Mouse (Mus musculus): Measurements from ENCODE around the gene Wrap53. TPM values are rescaled to one million over a fixed set of nuclear protein-coding genes. Genes with fewer than 3 reads are reported as not detected.
A peak's percentile ranks its signal among the peaks of the same experiment; 100 is the strongest.
"Not testable (repeated sequence)": the region's sequence is repeated elsewhere in the genome, so short reads cannot be mapped to it uniquely, and the experiment has no call there.

The Wrap53 gene
- total and polyA plus RNA-seq, 3 experiments: 8.4 to 14.8 (median 12.0) TPM

- not testable (repeated sequence) for DNase-seq
Measured at GRCm38 (mm10) chr11:69530281-69530680, 49.8 kb downstream of the Wrap53 start.

GRCm38 (mm10) chr11:69528031-69528390, 52.0 kb downstream of the Wrap53 start:
- no peak for DNase-seq

GRCm38 (mm10) chr11:69527098-69528030, 52.7 kb downstream of the Wrap53 start:
- DNase-seq: no peak

DNA sequence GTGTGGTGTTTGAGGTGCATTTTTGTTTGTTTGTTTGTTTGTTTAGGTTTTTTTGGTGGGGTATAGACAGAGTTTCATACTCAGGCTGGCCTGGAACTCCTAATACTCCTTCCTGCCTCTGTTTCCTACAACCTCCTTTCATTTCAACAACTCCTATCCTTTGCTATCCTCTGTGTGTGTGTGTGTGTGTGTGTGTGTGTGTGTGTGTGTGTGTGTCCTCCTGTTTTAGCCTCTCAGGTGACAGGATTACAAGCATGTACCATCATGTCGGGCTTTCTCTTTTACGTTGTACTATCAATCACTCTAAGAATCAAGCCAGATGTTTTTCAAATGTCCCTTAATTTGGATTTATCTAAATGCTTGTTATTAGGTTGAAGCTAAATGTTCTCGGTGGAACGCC, 53.4 kb downstream of the Wrap53 start:
- no peak for DNase-seq

DNA sequence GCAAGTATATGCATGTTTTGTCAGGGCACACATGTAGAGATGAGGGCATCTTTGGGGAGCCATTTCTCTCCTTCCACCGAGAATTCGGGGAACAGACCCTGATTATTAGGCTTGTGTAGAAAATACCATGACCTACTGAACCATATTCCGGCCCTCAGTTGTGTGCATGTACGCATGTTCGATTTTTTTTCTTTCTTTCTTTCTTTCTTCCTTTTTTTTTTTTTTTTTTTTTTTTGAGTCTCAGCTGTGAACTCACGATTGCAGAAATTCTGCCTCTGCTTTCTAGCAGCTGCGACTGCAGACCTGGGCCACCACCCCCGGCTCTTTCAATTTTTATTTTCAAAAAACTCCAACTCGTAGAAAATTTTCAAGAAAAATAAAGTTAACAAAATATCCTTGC, 54.4 kb downstream of the Wrap53 start:
- DNase-seq: no peak

- DNase-seq: no peak
Measured at GRCm38 (mm10) chr11:69523651-69524050, 56.4 kb downstream of the Wrap53 start.

DNA sequence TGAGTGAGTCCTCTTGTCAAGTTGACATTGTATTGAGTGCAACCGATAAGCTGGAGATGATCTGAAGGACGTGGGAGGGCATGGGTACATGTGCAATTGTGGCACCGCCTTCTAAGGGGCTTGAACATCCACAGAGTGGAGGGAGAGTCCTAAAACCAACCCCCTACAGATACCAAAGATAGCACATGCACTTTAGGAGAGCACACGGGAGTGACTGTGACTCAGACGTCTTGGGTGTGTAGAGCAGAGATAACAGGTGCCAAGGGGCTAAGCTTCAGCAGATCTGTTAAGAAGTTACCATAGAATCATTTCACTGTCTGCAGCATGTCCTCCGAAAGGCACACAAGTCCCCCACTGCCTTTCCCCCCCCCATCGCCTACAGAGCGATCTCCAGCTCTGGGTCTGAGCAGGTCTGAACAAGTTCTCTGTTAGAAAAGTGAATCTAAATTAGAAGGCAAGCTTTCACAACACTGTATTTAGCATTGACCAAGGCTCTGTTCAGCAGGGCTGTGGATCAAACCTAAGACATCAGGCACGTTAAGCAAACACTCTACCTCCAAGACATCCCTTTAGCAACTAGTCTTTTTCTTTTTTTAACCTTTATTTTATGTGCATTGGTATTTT, 58.4 kb downstream of the Wrap53 start:
- no peak for DNase-seq

GRCm38 (mm10) chr11:69519976-69520375, 60.1 kb downstream of the Wrap53 start:
- DNase-seq: no peak

GRCm38 (mm10) chr11:69516661-69517060, 63.4 kb downstream of the Wrap53 start:
- no peak for DNase-seq

GRCm38 (mm10) chr11:69516151-69516640, 63.9 kb downstream of the Wrap53 start:
- no peak for DNase-seq

DNA sequence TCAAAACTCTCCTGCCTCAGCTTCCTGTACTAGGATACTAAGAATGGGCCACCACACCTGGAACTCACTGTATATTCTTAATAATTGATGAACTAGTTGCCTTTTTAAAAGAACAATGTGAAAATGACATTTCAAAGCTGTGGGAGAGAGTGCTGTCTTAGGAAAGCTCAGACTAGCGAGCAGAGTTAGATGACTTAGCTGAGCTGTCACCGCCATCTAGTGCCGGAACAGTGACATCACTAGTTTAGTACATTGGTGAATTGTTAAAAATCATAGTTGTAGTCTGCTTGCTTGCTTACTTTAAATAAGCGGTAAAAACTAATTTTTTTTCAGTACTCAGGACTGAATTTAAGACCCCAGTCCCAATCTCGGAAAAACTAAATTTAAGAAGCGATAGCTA, 66.2 kb downstream of the Wrap53 start:
- DNase-seq: peak; percentile 59

Other genes starting within 250 kb of the Wrap53 start
- gene Rnf227, start 239.8 kb downstream of the Wrap53 start, total RNA-seq (2021): 1 to 10 TPM; 3.3 to 6.8 TPM
- gene Rnf227, start 239.8 kb downstream of the Wrap53 start, polyA plus RNA-seq (2012; rRNA removed): 0.88 and 1.1 TPM in 2 replicates
- 10 to 100 TPM; 71.0 to 92.8 TPM for gene Chd3, start 210.8 kb downstream of the Wrap53 start, total RNA-seq (2021)
- gene Chd3, start 210.8 kb downstream of the Wrap53 start, polyA plus RNA-seq (2012; rRNA removed): 83.4 and 107 TPM in 2 replicates
- gene Naa38, start 184.8 kb downstream of the Wrap53 start, total RNA-seq (2021): 100 to 1,000 TPM; 124 to 157 TPM
- gene Naa38, start 184.8 kb downstream of the Wrap53 start, polyA plus RNA-seq (2012; rRNA removed): 175 and 193 TPM in 2 replicates
- 10 to 100 TPM; 44.2 to 59.7 TPM for gene Cyb5d1, start 184.6 kb downstream of the Wrap53 start, total RNA-seq (2021)
- 10.7 and 11.8 TPM in 2 replicates for gene Cyb5d1, start 184.6 kb downstream of the Wrap53 start, polyA plus RNA-seq (2012; rRNA removed)
- 10 to 100 TPM; 10.8 to 16.0 TPM for gene Tmem88, start 182.0 kb downstream of the Wrap53 start, total RNA-seq (2021)
- gene Tmem88, start 182.0 kb downstream of the Wrap53 start, polyA plus RNA-seq (2012; rRNA removed): 86.3 and 94.7 TPM in 2 replicates
- gene Kdm6b, start 166.6 kb downstream of the Wrap53 start, total RNA-seq (2021): 10 to 100 TPM; 31.4 to 41.5 TPM
- 17.4 and 18.7 TPM in 2 replicates for gene Kdm6b, start 166.6 kb downstream of the Wrap53 start, polyA plus RNA-seq (2012; rRNA removed)
- gene Dnah2, start 31.1 kb downstream of the Wrap53 start, total RNA-seq (2021): under 1 TPM; 0.32 to 0.66 TPM
- 0.19 and 0.28 TPM in 2 replicates for gene Dnah2, start 31.1 kb downstream of the Wrap53 start, polyA plus RNA-seq (2012; rRNA removed)
- gene Efnb3, start 20.1 kb downstream of the Wrap53 start, total RNA-seq (2021): under 1 TPM; 0.52 to 0.69 TPM
- gene Efnb3, start 20.1 kb downstream of the Wrap53 start, polyA plus RNA-seq (2012; rRNA removed): 0.77 and 1.3 TPM in 2 replicates
- 10 to 100 TPM; 59.6 to 67.5 TPM for gene Trp53, start 104 bp upstream of the Wrap53 start, total RNA-seq (2021)
- gene Trp53, start 104 bp upstream of the Wrap53 start, polyA plus RNA-seq (2012; rRNA removed): 78.9 and 85.0 TPM in 2 replicates
- 10 to 100 TPM; 34.9 to 40.2 TPM for gene Atp1b2, start 25.7 kb upstream of the Wrap53 start, total RNA-seq (2021)
- 28.3 and 31.5 TPM in 2 replicates for gene Atp1b2, start 25.7 kb upstream of the Wrap53 start, polyA plus RNA-seq (2012; rRNA removed)
- gene Shbg, start 37.6 kb upstream of the Wrap53 start, total RNA-seq (2021): not detected
- gene Shbg, start 37.6 kb upstream of the Wrap53 start, polyA plus RNA-seq (2012; rRNA removed): not detected in 2 replicates
- 10 to 100 TPM in 1 of 2 experiments, 1 to 10 TPM in 1; 6.1 to 11.9 TPM for gene Sat2, start 41.8 kb upstream of the Wrap53 start, total RNA-seq (2021)
- 2.1 and 3.2 TPM in 2 replicates for gene Sat2, start 41.8 kb upstream of the Wrap53 start, polyA plus RNA-seq (2012; rRNA removed)
- gene Fxr2, start 52.7 kb upstream of the Wrap53 start, total RNA-seq (2021): 100 to 1,000 TPM in 1 of 2 experiments, 10 to 100 TPM in 1; 69.6 to 105 TPM
- gene Fxr2, start 52.7 kb upstream of the Wrap53 start, polyA plus RNA-seq (2012; rRNA removed): 69.8 and 81.6 TPM in 2 replicates
- gene Sox15, start 75.1 kb upstream of the Wrap53 start, total RNA-seq (2021): not detected
- 0.24 TPM in 1 of 2 replicates, not detected in the other for gene Sox15, start 75.1 kb upstream of the Wrap53 start, polyA plus RNA-seq (2012; rRNA removed)
- gene Mpdu1, start 82.4 kb upstream of the Wrap53 start, total RNA-seq (2021): 100 to 1,000 TPM; 109 to 127 TPM
- gene Mpdu1, start 82.4 kb upstream of the Wrap53 start, polyA plus RNA-seq (2012; rRNA removed): 179 and 196 TPM in 2 replicates
- gene Cd68, start 85.9 kb upstream of the Wrap53 start, total RNA-seq (2021): 10 to 100 TPM; 16.8 to 53.0 TPM
- 24.5 and 36.9 TPM in 2 replicates for gene Cd68, start 85.9 kb upstream of the Wrap53 start, polyA plus RNA-seq (2012; rRNA removed)
- gene Eif4a1, start 92.2 kb upstream of the Wrap53 start, total RNA-seq (2021): 100 to 1,000 TPM; 509 to 543 TPM
- 85.0 and 144 TPM in 2 replicates for gene Eif4a1, start 92.2 kb upstream of the Wrap53 start, polyA plus RNA-seq (2012; rRNA removed)
- gene Senp3, start 101.8 kb upstream of the Wrap53 start, total RNA-seq (2021): 10 to 100 TPM; 65.5 to 75.5 TPM
- 34.3 and 37.5 TPM in 2 replicates for gene Senp3, start 101.8 kb upstream of the Wrap53 start, polyA plus RNA-seq (2012; rRNA removed)
- gene Tnfsf13, start 105.5 kb upstream of the Wrap53 start, total RNA-seq (2021): 1 to 10 TPM; 1.6 to 2.4 TPM
- gene Tnfsf13, start 105.5 kb upstream of the Wrap53 start, polyA plus RNA-seq (2012; rRNA removed): 2.2 and 2.4 TPM in 2 replicates
- 10 to 100 TPM; 19.8 to 37.1 TPM for gene Tnfsf12, start 115.6 kb upstream of the Wrap53 start, total RNA-seq (2021)
- gene Tnfsf12, start 115.6 kb upstream of the Wrap53 start, polyA plus RNA-seq (2012; rRNA removed): 44.7 and 57.4 TPM in 2 replicates
- gene Tnfsfm13, start 115.8 kb upstream of the Wrap53 start, total RNA-seq (2021): 1 to 10 TPM; 3.1 to 7.0 TPM
- gene Tnfsfm13, start 115.8 kb upstream of the Wrap53 start, polyA plus RNA-seq (2012; rRNA removed): 12.7 and 18.9 TPM in 2 replicates
- 10 to 100 TPM; 71.4 to 77.9 TPM for gene Polr2a, start 178.4 kb upstream of the Wrap53 start, total RNA-seq (2021)
- 20.6 and 38.3 TPM in 2 replicates for gene Polr2a, start 178.4 kb upstream of the Wrap53 start, polyA plus RNA-seq (2012; rRNA removed)
- gene Slc35g3, start 181.7 kb upstream of the Wrap53 start, total RNA-seq (2021): not detected
- gene Slc35g3, start 181.7 kb upstream of the Wrap53 start, polyA plus RNA-seq (2012; rRNA removed): not detected in 2 replicates
- 10 to 100 TPM; 47.3 to 74.8 TPM for gene Zbtb4, start 185.7 kb upstream of the Wrap53 start, total RNA-seq (2021)
- 66.0 and 73.6 TPM in 2 replicates for gene Zbtb4, start 185.7 kb upstream of the Wrap53 start, polyA plus RNA-seq (2012; rRNA removed)
- 1 to 10 TPM; 1.7 to 3.1 TPM for gene Chrnb1, start 215.7 kb upstream of the Wrap53 start, total RNA-seq (2021)
- gene Chrnb1, start 215.7 kb upstream of the Wrap53 start, polyA plus RNA-seq (2012; rRNA removed): 2.7 and 3.0 TPM in 2 replicates
- gene Fgf11, start 221.6 kb upstream of the Wrap53 start, total RNA-seq (2021): 10 to 100 TPM in 1 of 2 experiments, 1 to 10 TPM in 1; 4.6 to 12.8 TPM
- 6.0 and 13.4 TPM in 2 replicates for gene Fgf11, start 221.6 kb upstream of the Wrap53 start, polyA plus RNA-seq (2012; rRNA removed)
- 1 to 10 TPM in 1 of 2 experiments, under 1 TPM in 1; 0.23 to 1.1 TPM for gene Tmem102, start 225.4 kb upstream of the Wrap53 start, total RNA-seq (2021)
- 0.81 and 0.94 TPM in 2 replicates for gene Tmem102, start 225.4 kb upstream of the Wrap53 start, polyA plus RNA-seq (2012; rRNA removed)
- gene Gm39566, start 235.0 kb upstream of the Wrap53 start, total RNA-seq (2021): not detected
- not detected in 2 replicates for gene Gm39566, start 235.0 kb upstream of the Wrap53 start, polyA plus RNA-seq (2012; rRNA removed)
- gene Spem2, start 238.2 kb upstream of the Wrap53 start, total RNA-seq (2021): not detected
- 0.09 TPM in 1 of 2 replicates, not detected in the other for gene Spem2, start 238.2 kb upstream of the Wrap53 start, polyA plus RNA-seq (2012; rRNA removed)
- gene Spem1, start 241.9 kb upstream of the Wrap53 start, total RNA-seq (2021): not detected
- gene Spem1, start 241.9 kb upstream of the Wrap53 start, polyA plus RNA-seq (2012; rRNA removed): not detected in 2 replicates

Measured in adrenal gland, adult 2 months (tissue).